Mouse (Mus musculus) frontal cortex, postnatal 36 days (tissue): ENCODE results near the gene Prss8.
"Not testable (repeated sequence)": the region's sequence is repeated elsewhere in the genome, so short reads cannot be mapped to it uniquely, and the experiment has no call there.

ENCODE experiments used
- DNase-seq, 2 experiments: peaks; one replicate each; pipeline ENCODE4 v3.0.0; 2022; ENCODE audit warnings: low spot score in 2 of 2

The Prss8 gene

GRCm38 (mm10) chr7:127929923-127930322, at the start of gene Prss8:
TSS of gene Prss8 (minus strand) at chr7:127930104.
- DNase-seq, result no peak

- DNase-seq, result no peak
These were observed 49.0 kb upstream of the Prss8 start for GRCm38 (mm10) chr7:127978856-127979255.

- DNase-seq, result no peak
These were observed 44.6 kb upstream of the Prss8 start for GRCm38 (mm10) chr7:127974413-127974930.

DNA sequence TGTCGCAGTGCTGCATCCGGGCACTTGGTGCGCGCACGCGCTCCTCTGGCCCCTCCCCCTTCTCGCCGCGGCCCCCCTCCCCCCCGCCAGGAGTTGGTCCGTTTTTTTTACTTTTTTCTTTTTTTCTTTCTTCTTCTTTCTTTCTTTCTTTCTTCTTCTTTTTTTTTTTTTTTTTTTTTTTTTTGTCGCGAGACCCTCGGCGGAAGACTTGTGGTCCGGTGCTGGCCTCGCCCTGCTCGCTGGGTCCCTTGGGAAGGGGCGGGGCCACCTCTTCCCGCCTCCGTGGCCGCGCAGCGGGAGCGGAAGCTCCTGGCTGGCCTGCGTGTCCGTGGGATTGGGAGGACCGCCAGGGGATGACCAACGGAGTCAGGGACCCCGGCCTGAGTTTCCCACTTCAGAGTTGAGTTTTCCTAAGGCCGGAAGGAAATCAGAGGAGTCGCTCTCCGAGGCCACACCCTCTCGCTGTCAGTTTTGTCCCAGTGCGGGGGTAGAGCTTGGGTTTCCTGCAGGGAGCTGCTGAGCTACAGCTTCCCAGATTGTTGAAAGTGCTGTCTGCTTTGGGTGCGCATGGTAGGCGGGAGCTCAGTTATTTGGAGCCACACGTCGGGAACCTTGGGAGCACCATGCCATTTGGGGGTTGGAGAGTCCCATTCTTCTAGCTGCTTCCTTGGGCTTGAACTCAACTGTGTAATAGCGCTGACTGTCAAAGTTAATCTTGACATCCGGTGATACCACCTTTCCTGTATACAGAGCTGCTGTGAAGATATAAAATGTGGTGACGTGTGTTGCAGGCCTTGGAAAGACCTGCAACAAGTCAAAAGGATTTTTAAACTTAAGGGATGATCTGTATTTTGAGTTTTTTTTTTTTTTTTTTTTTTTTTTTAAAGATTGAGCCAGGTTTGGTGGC, 38.3 kb upstream of the Prss8 start:
- peak; percentile 68 to 72 for DNase-seq

- DNase-seq, result peak; percentile 94 to 96
These were observed 37.4 kb upstream of the Prss8 start, which contains the start of gene Fus for GRCm38 (mm10) chr7:127967004-127967921. TSS of gene Fus (plus strand) at chr7:127967457.

GRCm38 (mm10) chr7:127966371-127966918, 36.5 kb upstream of the Prss8 start:
- peak in 1 of 2 experiments; percentile 6 for DNase-seq

DNA sequence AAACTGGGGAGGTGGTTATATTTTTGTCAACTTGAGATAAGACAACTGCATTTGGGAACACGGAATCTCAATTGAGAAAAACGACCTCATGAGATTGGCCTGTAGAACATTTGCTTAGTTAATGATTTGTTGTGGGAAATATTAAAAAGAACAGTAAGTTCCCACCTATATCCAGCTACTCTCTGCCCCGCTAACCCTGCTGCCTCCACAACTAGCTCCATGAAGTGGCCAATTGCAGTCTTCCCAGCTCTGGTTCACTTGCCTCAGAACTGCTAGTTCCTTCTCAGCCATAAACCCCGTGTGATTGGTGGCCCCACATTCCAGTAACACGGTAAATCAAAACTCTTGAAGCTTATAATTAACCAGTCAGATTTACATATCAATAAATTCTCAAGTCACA, 29.5 kb upstream of the Prss8 start:
- no peak for DNase-seq

DNA sequence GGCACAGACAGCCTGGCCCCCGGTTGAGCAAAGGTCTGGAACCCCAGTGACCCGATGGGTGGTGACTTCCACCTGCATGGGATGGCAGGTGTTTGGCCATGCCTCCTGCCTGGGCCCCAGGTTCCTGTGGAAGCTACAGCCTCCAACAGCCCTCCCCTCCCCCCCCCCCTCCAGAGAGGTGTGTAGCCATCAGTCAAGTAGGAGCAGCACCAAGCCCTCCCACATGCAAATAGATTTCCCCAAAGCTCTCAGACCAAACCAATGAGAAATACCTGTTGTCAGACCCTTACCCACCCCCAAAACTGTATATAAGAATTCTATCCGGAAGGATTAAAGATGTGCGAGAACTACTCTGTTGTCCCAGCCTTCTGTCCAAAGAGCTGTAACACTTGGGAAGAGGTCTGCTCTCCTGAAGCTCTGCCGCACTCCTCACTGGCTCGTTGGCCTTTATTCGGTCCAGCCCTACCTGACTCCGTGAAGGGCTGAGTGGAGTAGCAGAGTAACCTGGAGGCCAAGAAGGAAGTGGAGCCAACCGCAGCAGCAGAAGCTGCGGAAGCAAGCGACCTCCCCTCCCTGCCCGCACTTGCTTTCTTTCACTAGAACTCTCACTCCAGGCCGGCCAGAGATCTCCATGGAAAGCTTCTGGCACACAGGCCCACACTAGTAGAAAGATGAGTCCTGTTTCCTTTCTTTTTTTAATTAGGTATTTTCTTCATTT, 23.1 kb upstream of the Prss8 start:
- no peak for DNase-seq

- no peak for DNase-seq
These were observed 16.6 kb upstream of the Prss8 start, which contains the start of gene Prss36 for GRCm38 (mm10) chr7:127946470-127947023. TSS of gene Prss36 (minus strand) at chr7:127946725.

DNA sequence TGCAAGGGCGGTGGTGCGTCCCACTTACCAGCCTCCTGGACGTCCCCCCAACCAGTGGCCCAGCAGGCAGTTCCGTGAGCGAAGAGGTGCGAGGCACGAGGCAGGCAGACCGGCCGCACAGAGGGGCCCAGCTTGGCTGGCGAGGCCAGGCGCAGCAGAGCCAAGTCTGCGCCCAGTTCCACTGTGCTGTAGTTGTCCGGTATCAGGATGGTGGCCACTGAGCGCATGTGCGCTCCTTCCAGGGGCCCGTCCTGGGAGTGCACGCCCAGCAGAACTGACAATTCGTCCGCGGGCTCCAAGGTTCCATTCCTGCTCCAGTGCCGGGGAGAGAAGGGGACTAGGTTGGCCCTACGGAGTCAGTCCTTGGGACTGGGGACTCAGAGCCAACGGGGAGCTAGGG, 14.7 kb upstream of the Prss8 start:
- DNase-seq, result no peak

GRCm38 (mm10) chr7:127942097-127942496, 12.2 kb upstream of the Prss8 start:
- not testable (repeated sequence) for DNase-seq

- no peak for DNase-seq
These were observed 6.4 kb upstream of the Prss8 start for GRCm38 (mm10) chr7:127936216-127936884.

DNA sequence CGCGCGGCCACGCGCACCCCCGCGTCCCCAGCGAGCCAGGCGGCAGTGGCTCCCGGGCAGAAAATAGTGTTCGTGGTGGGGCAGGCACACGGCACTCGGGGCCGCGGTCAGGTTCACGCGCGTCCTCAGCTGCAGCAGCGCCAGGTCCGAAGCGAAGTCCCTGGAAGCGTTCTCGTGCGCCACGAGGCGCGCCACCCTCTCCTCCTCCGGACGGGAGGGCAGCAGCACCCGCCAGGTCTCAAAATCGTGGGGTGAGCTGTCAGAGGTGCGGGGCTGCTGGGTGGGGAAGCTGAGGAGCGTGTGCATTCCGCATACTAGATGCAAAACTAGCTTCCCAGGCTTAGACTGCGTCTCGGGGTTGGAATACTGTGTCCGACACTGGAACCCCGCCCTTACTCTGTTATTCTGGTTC, 5.8 kb upstream of the Prss8 start:
- DNase-seq, result peak in 1 of 2 experiments; percentile 33

DNA sequence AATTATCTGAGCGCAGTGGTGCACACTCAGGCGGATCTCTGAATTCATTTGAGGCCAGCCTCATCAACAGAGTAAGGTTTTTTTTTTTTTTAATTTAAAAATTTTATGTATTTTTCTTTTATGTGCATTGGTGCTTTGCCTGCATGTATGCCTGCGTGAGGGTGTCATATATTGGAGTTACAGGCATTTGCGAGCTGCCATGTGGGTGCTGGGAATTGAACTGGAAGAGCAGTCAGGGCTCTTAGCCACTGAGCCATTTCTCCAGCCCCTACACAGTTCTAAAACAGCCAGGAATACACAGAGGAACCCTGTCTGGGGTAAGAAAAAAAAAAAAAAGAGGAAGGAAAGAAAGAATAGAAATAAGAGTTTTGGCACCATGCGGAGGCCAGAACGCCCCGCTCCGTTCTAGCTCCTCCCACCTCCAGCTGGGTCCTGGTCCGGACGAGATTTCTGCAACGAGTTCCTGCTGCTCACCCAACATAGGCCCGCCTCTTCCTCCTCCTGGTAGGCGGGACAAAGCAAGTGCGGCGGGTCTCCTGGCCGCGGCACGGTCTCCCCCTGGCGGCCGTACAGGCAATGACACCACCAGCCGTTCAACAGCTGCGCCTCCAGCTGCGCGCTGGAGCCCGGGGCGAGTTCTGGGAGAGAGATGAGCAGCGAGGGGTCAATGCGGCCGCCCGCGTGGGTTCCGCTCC, 5.3 kb upstream of the Prss8 start:
- peak; percentile 94 to 95 for DNase-seq

DNA sequence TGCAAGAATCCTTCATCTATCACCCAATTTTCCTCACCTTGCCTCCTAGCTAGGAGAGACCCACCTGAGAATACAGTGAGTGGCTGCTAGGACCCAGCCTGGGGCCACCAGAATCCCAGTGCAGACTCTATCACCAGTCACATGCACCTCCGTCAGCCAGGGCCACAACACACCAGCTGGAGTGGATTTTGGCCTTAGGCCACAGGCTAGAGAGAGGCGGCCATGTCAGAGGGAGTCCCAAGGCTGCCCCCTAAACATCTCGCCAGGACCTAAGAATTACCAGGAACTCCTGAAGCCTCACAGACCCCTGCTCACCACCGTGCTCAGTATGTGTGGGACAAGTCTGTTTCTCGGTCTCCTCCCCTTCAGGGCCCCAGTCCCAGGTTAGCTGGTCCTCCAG, 4.2 kb upstream of the Prss8 start:
- DNase-seq, result no peak

- DNase-seq, result no peak
These were observed 2.5 kb upstream of the Prss8 start for GRCm38 (mm10) chr7:127932273-127933031.

GRCm38 (mm10) chr7:127931351-127932135, 1.6 kb upstream of the Prss8 start:
- DNase-seq, result no peak

DNA sequence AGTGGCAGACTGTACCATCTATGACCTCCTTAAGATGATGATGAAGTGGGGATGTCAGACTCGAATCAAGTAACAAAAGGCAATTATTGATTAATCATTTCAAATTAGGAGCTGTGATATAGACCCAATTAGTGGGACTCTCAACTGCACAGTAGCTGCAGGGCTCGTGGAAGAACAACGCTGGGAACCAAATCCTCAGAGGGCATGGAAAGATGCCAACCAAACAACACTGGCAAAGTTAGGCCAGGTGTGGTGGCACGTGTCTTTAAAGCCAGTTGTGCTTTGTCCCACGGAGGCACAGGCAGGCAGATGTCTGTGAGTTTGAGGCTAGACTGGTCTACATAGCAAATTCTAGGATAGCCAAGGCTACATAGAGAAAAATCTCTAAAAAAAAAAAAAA, 732 bp upstream of the Prss8 start:
- no peak for DNase-seq
